Mouse (Mus musculus): ENCODE measurements around the gene Gm10591. TPM values are rescaled to one million over a fixed set of nuclear protein-coding genes. Genes with fewer than 3 reads are reported as not detected.
"Not testable (repeated sequence)": the region's sequence is repeated elsewhere in the genome, so short reads cannot be mapped to it uniquely, and the experiment has no call there.

The Gm10591 gene
- polyA plus RNA-seq (2014; fragmentation: Nextera tagmentation; extraction: Ambion mirVana) = 1.7 TPM in 1 of 2 replicates, not detected in the other

DNA sequence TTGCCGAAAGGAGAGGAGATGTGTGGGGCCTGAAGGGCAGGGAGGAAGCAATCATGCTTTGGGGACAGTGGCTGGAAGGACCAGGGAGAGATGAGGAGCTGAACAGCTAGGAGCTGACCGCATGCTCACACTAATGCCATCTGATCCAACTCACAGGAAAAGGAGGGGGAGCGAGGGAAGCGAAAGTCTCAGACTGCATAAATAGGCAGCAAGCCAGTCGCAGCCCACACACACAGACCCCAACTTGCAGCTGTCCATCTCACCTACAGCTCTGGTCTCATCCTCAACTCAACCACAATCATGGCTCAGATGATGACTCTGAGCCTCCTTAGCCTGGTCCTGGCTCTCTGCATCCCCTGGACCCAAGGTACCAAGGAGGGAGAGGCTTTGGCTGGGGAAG is at the start of gene Gm10591:
Gm10591 (plus strand) TSS at position 301 of the 400 bp plus-strand sequence.
- H3K27ac ChIP-seq (replicated peaks; ENCODE audit: low read depth, low read length); H3K4me2 ChIP-seq (ENCODE audit: low read depth, low read length); ATAC-seq (replicated peaks; ENCODE audit: insufficient number of reproducible peaks, low FRiP score, low TSS enrichment, low read depth); H3K9me3 ChIP-seq (replicated peaks; ENCODE audit: control insufficient read depth, low read length); H3K9ac ChIP-seq (replicated peaks; ENCODE audit: low read length); H3K27me3 ChIP-seq (ENCODE audit: control insufficient read depth, insufficient read depth, low read length); H3K4me1 ChIP-seq (ENCODE audit: control insufficient read depth, insufficient read depth, low read length); DNase-seq (ENCODE audit: low spot score); H3K4me3 ChIP-seq (ENCODE audit: low read depth, low read length); H3K36me3 ChIP-seq (replicated peaks; ENCODE audit: control insufficient read depth, insufficient read depth, low read depth, low read length): not testable (repeated sequence)
- WGBS = no CpG with 5 or more reads among the region's 5 CpGs

DNA sequence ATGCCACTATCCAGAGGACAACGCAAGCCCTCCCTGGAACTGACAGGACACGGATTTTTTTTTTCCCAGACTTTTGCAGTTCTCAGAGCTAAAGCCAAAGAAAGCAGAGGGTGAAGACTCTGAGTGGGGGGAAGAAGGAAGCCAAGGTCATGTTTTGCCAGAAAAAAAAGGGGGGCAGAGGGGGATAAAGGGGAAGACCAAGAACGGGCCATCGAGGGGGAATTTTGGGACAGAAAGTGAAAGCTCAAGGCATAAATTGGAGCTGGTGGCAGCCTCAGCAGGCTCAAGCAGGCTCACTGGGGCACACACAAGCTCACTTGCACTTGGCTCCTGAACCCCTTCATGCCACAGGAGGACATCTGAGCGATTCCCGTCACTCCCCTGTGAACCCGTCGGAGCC is 17.4 kb downstream of the Gm10591 start, which contains the start of gene Gm2564:
Gm2564 (plus strand) TSS at position 301 of the 400 bp plus-strand sequence.
- DNase-seq (ENCODE audit: low spot score); ATAC-seq (replicated peaks; ENCODE audit: insufficient number of reproducible peaks, low FRiP score, low TSS enrichment, low read depth); H3K4me3 ChIP-seq (ENCODE audit: low read depth, low read length); H3K9me3 ChIP-seq (replicated peaks; ENCODE audit: control insufficient read depth, low read length); H3K4me2 ChIP-seq (ENCODE audit: low read depth, low read length); H3K4me1 ChIP-seq (ENCODE audit: control insufficient read depth, insufficient read depth, low read length); H3K9ac ChIP-seq (replicated peaks; ENCODE audit: low read length); H3K36me3 ChIP-seq (replicated peaks; ENCODE audit: control insufficient read depth, insufficient read depth, low read depth, low read length); H3K27me3 ChIP-seq (ENCODE audit: control insufficient read depth, insufficient read depth, low read length); H3K27ac ChIP-seq (replicated peaks; ENCODE audit: low read depth, low read length): not testable (repeated sequence)
- no CpG with 5 or more reads among the region's 8 CpGs for WGBS

DNA sequence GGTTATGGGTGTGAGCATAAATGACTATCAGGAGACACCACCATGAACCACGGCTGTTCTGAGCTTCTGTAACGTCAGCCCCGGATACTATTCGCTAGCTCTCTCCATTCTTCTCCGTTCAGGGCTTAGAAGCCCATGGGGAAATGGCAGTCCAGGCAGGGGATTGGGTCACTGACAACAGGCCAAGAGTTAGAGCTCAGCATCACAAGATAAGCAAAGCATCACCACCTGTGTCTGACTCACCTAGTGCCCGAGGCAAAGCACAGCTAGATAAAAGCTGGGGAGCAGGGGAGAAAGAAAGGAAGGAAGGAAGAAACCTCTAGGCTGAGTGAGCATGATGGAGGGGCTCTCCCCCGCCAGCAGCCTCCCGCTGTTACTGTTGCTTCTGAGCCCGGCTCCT is 43.0 kb downstream of the Gm10591 start, which contains the start of gene Ccl27b:
Ccl27b (plus strand) TSS at position 301 of the 400 bp plus-strand sequence.
- not testable (repeated sequence) for H3K4me2 ChIP-seq (ENCODE audit: low read depth, low read length); H3K9ac ChIP-seq (replicated peaks; ENCODE audit: low read length); DNase-seq (ENCODE audit: low spot score); H3K4me3 ChIP-seq (ENCODE audit: low read depth, low read length); H3K36me3 ChIP-seq (replicated peaks; ENCODE audit: control insufficient read depth, insufficient read depth, low read depth, low read length); ATAC-seq (replicated peaks; ENCODE audit: insufficient number of reproducible peaks, low FRiP score, low TSS enrichment, low read depth); H3K9me3 ChIP-seq (replicated peaks; ENCODE audit: control insufficient read depth, low read length); H3K27me3 ChIP-seq (ENCODE audit: control insufficient read depth, insufficient read depth, low read length); H3K4me1 ChIP-seq (ENCODE audit: control insufficient read depth, insufficient read depth, low read length); H3K27ac ChIP-seq (replicated peaks; ENCODE audit: low read depth, low read length)
- no CpG with 5 or more reads among the region's 9 CpGs for WGBS

DNA sequence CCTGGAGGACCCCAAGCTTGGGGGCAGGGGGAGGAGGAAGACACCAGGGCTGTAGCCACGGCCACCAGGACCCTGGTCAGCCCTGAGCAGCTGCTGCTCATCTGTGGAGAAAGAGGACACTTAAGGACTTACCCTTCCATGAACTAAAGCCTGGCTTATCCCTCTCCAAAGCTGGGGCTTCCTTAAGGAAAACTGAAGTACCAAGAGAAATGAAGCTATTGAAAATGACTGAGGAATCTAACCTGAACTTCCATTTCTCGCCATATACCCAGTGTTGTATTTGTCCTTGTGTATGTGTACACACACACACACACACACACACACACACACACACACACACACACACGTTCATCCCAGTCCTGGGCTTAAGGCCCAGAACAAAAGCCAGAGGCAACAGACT is 49.8 kb downstream of the Gm10591 start, which contains the start of gene Il11ra2:
Il11ra2 (minus strand) TSS at position 101 of the 400 bp plus-strand sequence.
- DNase-seq (ENCODE audit: low spot score); H3K27me3 ChIP-seq (ENCODE audit: control insufficient read depth, insufficient read depth, low read length): not testable (repeated sequence)
- no CpG with 5 or more reads among the region's 3 CpGs for WGBS

More for the DNA sequence above, 49.8 kb downstream of the Gm10591 start, which contains the start of gene Il11ra2:
- not testable (repeated sequence) for H3K4me3 ChIP-seq (ENCODE audit: low read depth, low read length); H3K9me3 ChIP-seq (replicated peaks; ENCODE audit: control insufficient read depth, low read length); ATAC-seq (replicated peaks; ENCODE audit: insufficient number of reproducible peaks, low FRiP score, low TSS enrichment, low read depth); H3K4me2 ChIP-seq (ENCODE audit: low read depth, low read length); H3K4me1 ChIP-seq (ENCODE audit: control insufficient read depth, insufficient read depth, low read length); H3K36me3 ChIP-seq (replicated peaks; ENCODE audit: control insufficient read depth, insufficient read depth, low read depth, low read length); H3K27ac ChIP-seq (replicated peaks; ENCODE audit: low read depth, low read length); H3K9ac ChIP-seq (replicated peaks; ENCODE audit: low read length)

Other genes with a start within 250 kb of the Gm10591 start
- not detected in 2 replicates for gene Gm21586, start 172.8 kb upstream of the Gm10591 start, polyA plus RNA-seq (2014; fragmentation: Nextera tagmentation; extraction: Ambion mirVana)
- 0.17 TPM in 1 of 2 replicates, not detected in the other for gene Gm2163, start 145.4 kb upstream of the Gm10591 start, polyA plus RNA-seq (2014; fragmentation: Nextera tagmentation; extraction: Ambion mirVana)
- 0.14 and 0.21 TPM in 2 replicates for gene Fam205a2, start 84.0 kb upstream of the Gm10591 start, polyA plus RNA-seq (2014; fragmentation: Nextera tagmentation; extraction: Ambion mirVana)
- gene Gm2564, start 17.5 kb downstream of the Gm10591 start, polyA plus RNA-seq (2014; fragmentation: Nextera tagmentation; extraction: Ambion mirVana) = not detected in 2 replicates
- not detected in 2 replicates for gene Ccl27b, start 43.1 kb downstream of the Gm10591 start, polyA plus RNA-seq (2014; fragmentation: Nextera tagmentation; extraction: Ambion mirVana)
- not detected in 2 replicates for gene Il11ra2, start 49.7 kb downstream of the Gm10591 start, polyA plus RNA-seq (2014; fragmentation: Nextera tagmentation; extraction: Ambion mirVana)
- not detected in 2 replicates for gene 4930578G10Rik, start 123.3 kb downstream of the Gm10591 start, polyA plus RNA-seq (2014; fragmentation: Nextera tagmentation; extraction: Ambion mirVana)
- gene Ccl19, start 144.4 kb downstream of the Gm10591 start, polyA plus RNA-seq (2014; fragmentation: Nextera tagmentation; extraction: Ambion mirVana) = not detected in 2 replicates
- gene Ccl21a, start 161.8 kb downstream of the Gm10591 start, polyA plus RNA-seq (2014; fragmentation: Nextera tagmentation; extraction: Ambion mirVana) = 3.6 and 9.3 TPM in 2 replicates
- not detected in 2 replicates for gene Fam205a1, start 241.7 kb downstream of the Gm10591 start, polyA plus RNA-seq (2014; fragmentation: Nextera tagmentation; extraction: Ambion mirVana)
- 0.20 and 0.25 TPM in 2 replicates for gene Gm12394, start 244.6 kb downstream of the Gm10591 start, polyA plus RNA-seq (2014; fragmentation: Nextera tagmentation; extraction: Ambion mirVana)